Mouse (Mus musculus): ENCODE results near the gene Slc50a1. TPM values are rescaled to one million over a fixed set of nuclear protein-coding genes. Genes with fewer than 3 reads are reported as not detected.
A peak's percentile ranks its signal among the peaks of the same experiment; 100 is the strongest.

Gene Slc50a1
- polyA plus RNA-seq, 1 experiment from 2014 or later: 59.9 TPM

DNA sequence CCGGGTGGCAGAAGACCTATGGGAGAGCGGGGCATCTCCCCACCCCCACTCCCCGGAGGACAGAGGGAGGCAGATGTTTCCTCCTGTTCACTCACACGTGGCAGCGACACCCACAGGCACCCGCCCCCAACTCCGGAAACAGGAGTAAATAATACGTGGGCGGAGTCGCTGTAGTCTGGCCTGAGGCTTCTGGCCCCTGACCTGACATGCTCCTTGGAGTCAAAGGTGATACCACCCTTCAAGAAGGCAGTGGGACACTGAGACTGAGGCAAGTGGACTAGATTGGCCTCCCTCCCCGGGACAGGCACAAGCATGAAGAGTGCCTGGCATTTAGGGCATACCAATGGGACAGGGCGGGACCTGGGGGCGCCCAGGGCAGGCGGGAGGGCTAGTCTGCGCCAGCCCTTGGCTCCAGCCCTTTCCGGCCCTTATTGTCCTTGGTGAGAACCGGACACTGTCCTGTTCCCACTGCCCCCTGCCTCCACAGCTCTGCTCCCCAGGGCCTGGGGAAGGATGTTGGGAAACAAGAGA, 18.9 kb downstream of the Slc50a1 start:
- ATAC-seq (replicated peaks; ENCODE audit: low FRiP score): peak; percentile 60
- Histone ChIP-seq H3K9ac (0 out of 2 replicates have a peak overlapping the region, but pooled peaks have one; percentile 4), H3K36me3 (peaks cover 23% of the 10 kb centered on the region), H3K27ac (peak overlapping the region; percentile 68), H3K4me1 (peaks cover 37% of the 10 kb centered on the region), H3K4me2 (peak overlapping the region; percentile 54), H3K27me3 (0 out of 2 replicates have a peak, but pooled peaks cover 4% of the 10 kb centered on the region), H3K4me3 (replicated peaks) (peak overlapping the region; percentile 21), H3K9me3 (replicated peaks) (no peaks in the 10 kb centered on the region)
- WGBS: 1% methylated on average over 17 of the region's 17 CpGs

DNA sequence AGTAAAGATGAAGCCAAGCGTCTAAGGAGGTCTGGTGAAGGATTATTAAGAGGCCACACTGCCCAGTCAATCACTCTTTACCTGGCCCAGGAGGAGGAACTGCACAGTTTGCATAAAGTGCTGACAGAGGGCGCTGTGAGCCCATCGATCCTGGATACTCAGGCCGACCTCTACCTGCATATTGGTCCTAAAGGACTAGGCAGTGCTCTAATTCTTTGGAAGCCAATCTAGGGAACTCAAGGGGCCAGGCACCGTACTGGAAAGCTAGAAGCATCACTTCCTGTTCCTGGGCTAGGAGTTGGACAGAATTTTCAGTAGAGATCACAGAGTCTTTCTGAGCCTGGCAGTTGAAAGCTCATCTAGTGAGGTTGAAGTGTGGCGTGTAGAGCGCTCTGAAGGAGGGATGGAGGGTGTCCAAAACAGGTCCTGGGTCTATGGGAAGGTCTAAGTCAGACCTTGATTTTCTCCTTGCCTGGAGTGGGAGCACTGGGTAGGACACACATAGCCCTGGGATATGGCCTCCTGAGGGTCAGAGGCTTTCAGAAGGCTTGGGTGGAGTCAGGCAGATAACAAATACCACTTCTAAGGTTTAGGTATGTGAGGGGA, 19.8 kb downstream of the Slc50a1 start:
- Histone ChIP-seq H3K9me3 (replicated peaks) (no peaks in the 10 kb centered on the region), H3K9ac (no peak overlapping the region), H3K4me2 (peak overlapping the region; percentile 54), H3K4me1 (peaks cover 43% of the 10 kb centered on the region), H3K27me3 (0 out of 2 replicates have a peak, but pooled peaks cover 4% of the 10 kb centered on the region), H3K4me3 (replicated peaks) (no peak overlapping the region), H3K27ac (peak overlapping the region; percentile 68), H3K36me3 (peaks cover 23% of the 10 kb centered on the region)
- 15% methylated on average over 7 of the region's 7 CpGs for WGBS
- 0 out of 2 replicates have a peak, but pooled peaks have one; percentile 13 for ATAC-seq (replicated peaks; ENCODE audit: low FRiP score)

DNA sequence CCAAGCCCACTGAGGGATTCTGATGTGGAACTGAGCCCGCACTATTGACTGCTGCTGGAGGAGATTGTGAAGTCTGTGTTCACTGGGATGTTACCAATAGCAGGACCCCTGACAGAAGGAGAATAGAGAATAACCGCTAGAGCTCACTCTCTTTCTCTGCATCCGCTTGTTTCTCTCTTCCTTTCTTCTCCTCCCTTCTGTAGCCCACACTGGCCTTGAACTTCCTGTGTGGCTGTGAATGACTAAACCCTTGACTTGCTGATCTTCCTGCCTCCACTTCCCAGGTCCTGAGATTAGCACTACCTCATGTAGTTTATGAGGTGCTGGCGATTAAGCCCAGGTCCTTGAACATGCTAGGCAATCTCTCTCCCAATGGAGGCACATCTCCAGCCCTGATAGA, 22.9 kb downstream of the Slc50a1 start:
- Histone ChIP-seq H3K4me3 (replicated peaks) (peak overlapping the region; percentile 72), H3K9ac (0 out of 2 replicates have a peak overlapping the region, but pooled peaks have one; percentile 74), H3K36me3 (peaks cover 23% of the 10 kb centered on the region), H3K9me3 (replicated peaks) (no peaks in the 10 kb centered on the region), H3K27me3 (0 out of 2 replicates have a peak, but pooled peaks cover 9% of the 10 kb centered on the region), H3K4me1 (peaks cover 72% of the 10 kb centered on the region), H3K4me2 (peak overlapping the region; percentile 82), H3K27ac (no peak overlapping the region)
- WGBS: 81% methylated on average over 4 of the region's 4 CpGs
- no peak for ATAC-seq (replicated peaks; ENCODE audit: low FRiP score)

DNA sequence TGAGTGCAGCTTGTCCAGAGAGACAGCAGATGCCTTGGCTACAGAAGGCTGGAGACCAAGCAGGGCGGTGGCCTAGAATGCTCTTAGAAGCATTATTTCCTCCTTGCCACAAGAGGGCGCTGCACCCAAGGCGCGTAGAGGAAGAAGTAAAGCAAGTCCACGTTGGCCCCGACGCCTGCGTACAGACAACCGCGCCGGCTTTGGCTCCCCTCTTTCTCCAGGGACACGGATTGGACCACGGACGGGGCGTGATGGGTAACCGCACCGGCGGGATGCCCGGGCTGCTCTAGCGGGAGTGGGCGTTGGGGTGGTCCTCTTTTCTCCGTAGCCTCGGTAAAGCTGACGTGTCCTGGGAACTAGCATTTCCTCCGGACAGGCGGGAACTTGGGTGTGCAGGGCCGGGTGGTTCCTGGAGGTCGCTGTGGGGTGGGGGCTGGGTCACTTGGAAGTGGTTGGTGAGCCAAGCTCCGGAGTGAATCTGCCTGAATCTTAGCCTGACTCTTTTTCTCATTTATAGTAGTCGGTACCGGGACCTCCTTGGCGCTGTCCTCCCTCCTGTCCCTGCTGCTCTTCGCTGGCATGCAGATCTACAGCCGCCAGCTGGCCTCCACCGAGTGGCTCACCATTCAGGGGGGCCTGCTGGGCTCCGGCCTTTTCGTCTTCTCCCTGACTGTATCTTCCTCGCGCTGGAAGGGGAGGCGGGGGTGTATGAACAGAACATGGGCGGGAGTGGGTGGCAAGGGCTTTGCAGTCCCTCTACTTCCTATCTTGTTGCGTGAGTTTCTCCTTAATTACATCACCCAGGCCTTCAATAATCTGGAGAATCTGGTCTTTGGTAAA, 23.9 kb downstream of the Slc50a1 start, which contains the start of gene Trim46:
Gene Trim46, minus strand, starts transcription at position 49 of the 840 bp plus-strand sequence.
- 0 out of 2 replicates have a peak, but pooled peaks cover 4% of the 10 kb centered on the region for H3K27me3 ChIP-seq
- under 1% methylated on average over 41 of the region's 42 CpGs for WGBS
- H3K9ac ChIP-seq: peak within 1 kb of the TSS; percentile 74
- H3K4me3 ChIP-seq (replicated peaks): peak within 1 kb of the TSS; percentile 72
- H3K4me2 ChIP-seq: peak within 1 kb of the TSS; percentile 82
- peak; percentile 55 for ATAC-seq (replicated peaks; ENCODE audit: low FRiP score)
- H3K36me3 ChIP-seq: peaks cover 27% of the 10 kb centered on the region
- H3K27ac ChIP-seq: peak within 1 kb of the TSS; percentile 81
- H3K4me1 ChIP-seq: peaks cover 66% of the 10 kb centered on the region
- H3K9me3 ChIP-seq (replicated peaks): no peaks in the 10 kb centered on the region

DNA sequence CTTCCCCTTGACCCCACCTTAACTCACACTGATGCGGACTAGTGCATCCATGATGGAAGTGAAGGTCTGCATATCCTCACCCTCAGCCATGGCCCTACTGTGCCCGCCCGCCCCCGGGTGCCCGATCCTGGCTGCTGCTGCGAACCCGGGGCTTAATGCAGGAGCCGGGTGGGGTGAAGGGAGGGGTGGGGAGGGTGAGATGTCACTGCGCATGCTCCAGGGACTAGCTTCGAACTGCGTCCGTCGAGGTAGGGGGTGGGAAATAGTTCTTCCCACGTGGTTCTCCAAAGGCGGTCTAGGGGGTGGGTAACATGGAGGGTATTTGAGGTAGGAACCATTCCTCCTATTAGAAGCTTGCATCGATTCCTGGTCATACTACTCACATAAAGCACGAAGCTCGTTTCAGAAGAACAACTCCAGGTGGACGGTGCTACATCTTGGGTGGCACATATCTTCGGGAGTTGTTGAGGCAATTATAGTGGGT, 24.6 kb downstream of the Slc50a1 start, which contains the start of gene Krtcap2:
Gene Krtcap2, plus strand, starts transcription at position 279 of the 484 bp plus-strand sequence.
- H3K36me3 ChIP-seq: peaks cover 27% of the 10 kb centered on the region
- WGBS: 4% methylated on average over 20 of the region's 20 CpGs
- no peaks in the 10 kb centered on the region for H3K9me3 ChIP-seq (replicated peaks)
- 0 out of 2 replicates have a peak, but pooled peaks cover 4% of the 10 kb centered on the region for H3K27me3 ChIP-seq
- H3K4me2 ChIP-seq: peak within 1 kb of the TSS; percentile 82
- H3K9ac ChIP-seq: peak within 1 kb of the TSS; percentile 74
- peak within 1 kb of the TSS; percentile 72 for H3K4me3 ChIP-seq (replicated peaks)
- ATAC-seq (replicated peaks; ENCODE audit: low FRiP score): peak; percentile 22
- H3K27ac ChIP-seq: peak within 1 kb of the TSS; percentile 81
- H3K4me1 ChIP-seq: peaks cover 58% of the 10 kb centered on the region

DNA sequence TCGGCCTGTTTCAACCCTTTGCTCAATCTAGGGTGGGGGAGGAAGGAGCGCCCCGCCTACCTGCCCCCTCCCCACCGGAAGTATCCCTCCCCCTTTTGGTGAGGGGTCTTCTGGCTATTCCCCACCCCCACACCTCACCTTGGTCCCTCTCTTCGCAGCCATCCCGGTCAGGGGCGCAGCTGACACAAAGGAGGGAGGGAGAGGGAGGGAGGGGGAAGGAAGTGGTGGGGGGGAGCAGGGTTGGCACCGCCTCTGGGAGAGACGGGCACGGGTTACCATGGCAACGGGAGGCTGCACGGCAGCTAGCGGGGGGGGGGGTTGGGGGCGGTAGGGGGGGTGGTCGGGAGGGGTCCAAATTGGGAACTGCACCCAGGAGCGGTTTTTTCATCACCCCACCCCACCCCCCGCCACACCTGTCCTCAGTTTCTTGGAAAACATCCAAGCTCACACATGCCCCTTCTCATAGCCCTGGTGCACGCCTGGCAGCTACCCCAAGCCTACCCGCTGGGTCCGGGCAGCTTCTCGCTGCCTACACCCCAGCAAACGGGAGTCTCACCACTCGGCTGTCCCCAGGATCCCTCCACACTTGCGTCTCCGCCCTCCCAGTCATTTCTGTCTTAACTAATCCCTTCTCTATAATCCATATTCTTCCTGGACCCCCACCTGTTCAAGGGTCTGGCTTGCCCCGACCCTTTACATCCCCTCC, 25.2 kb downstream of the Slc50a1 start:
- peaks cover 27% of the 10 kb centered on the region for H3K36me3 ChIP-seq
- H3K27ac ChIP-seq: peak overlapping the region; percentile 81
- H3K27me3 ChIP-seq: 0 out of 2 replicates have a peak, but pooled peaks cover 4% of the 10 kb centered on the region
- H3K4me3 ChIP-seq (replicated peaks): peak overlapping the region; percentile 72
- under 1% methylated on average over 26 of the region's 26 CpGs for WGBS
- no peaks in the 10 kb centered on the region for H3K9me3 ChIP-seq (replicated peaks)
- peak; percentile 24; the same call in 1 of the 2 replicates for ATAC-seq (replicated peaks; ENCODE audit: low FRiP score)
- peaks cover 53% of the 10 kb centered on the region for H3K4me1 ChIP-seq
- peak overlapping the region; percentile 42 for H3K9ac ChIP-seq
- H3K4me2 ChIP-seq: peak overlapping the region; percentile 82

DNA sequence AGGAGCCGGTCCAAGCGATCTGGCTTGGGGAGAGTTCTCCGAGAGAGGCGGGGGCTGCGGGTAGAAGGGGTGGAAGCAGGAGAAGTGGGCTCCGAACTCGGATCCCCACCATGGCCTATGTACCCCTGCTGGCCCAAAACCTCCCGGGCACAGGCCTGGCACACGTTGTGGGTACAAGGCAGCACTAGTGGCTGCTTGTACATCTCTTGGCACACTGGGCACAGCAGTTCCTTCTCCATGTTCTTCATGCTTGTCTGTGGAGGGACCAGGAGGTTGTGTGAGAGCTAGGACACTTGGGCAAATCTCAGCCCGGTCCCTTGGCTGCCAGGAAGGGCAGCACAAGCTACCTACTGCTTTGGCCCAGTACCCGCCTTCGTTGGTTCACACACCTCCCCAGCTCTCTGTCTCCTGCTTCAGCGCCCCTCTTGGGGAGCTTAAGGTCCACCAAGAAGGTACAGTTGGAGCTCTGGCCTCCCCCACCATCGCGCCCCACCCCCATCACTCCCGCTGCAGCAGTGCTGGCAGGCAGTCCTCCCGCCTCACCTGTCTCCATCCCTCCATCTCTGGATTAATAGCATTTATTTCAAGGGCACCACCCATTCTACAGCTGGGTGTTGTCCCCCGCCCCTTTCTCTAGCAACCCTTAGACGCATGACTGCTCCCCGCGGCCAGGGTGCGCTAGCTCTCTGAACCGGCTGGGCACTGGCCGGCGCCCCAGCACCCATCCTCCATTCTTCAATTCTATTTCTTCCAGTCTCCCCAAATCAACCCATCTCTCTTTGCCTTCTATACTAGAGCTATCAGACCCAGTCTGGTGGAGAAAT, 26.0 kb downstream of the Slc50a1 start:
- H3K27me3 ChIP-seq: 0 out of 2 replicates have a peak, but pooled peaks cover 4% of the 10 kb centered on the region
- no peaks in the 10 kb centered on the region for H3K9me3 ChIP-seq (replicated peaks)
- peak overlapping the region; percentile 42 for H3K9ac ChIP-seq
- peaks cover 21% of the 10 kb centered on the region for H3K36me3 ChIP-seq
- peak overlapping the region; percentile 72 for H3K4me3 ChIP-seq (replicated peaks)
- 8% methylated on average over 25 of the region's 25 CpGs for WGBS
- H3K27ac ChIP-seq: peak overlapping the region; percentile 81
- peak; percentile 23; the same call in 1 of the 2 replicates for ATAC-seq (replicated peaks; ENCODE audit: low FRiP score)
- H3K4me2 ChIP-seq: peak overlapping the region; percentile 82
- H3K4me1 ChIP-seq: peaks cover 53% of the 10 kb centered on the region

DNA sequence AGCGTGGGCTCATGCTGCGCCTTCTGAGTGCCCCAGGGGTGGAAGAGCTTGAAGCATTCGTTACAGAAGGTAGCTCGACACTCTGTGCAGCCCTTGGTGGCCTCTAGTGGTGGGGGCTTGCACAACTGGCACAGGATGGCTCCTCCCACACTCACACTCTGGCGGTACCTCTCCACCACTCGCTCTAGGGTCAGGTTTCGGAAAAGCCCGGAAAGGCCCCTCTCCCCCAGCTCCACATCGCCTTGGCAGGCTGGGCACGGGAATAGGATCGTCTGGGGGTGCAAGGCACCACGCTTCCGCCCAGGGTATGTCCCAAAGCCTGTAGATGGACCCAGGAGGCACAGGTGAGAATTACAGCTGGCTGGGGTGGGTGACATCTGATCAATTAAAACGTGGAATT, 26.8 kb downstream of the Slc50a1 start:
- ATAC-seq (replicated peaks; ENCODE audit: low FRiP score): peak; percentile 40
- peaks cover 13% of the 10 kb centered on the region for H3K36me3 ChIP-seq
- peak overlapping the region; percentile 72 for H3K4me3 ChIP-seq (replicated peaks)
- no peaks in the 10 kb centered on the region for H3K9me3 ChIP-seq (replicated peaks)
- 0 out of 2 replicates have a peak overlapping the region, but pooled peaks have one; percentile 33 for H3K9ac ChIP-seq
- H3K27ac ChIP-seq: peak overlapping the region; percentile 81
- H3K4me1 ChIP-seq: peaks cover 57% of the 10 kb centered on the region
- 0 out of 2 replicates have a peak, but pooled peaks cover 4% of the 10 kb centered on the region for H3K27me3 ChIP-seq
- H3K4me2 ChIP-seq: peak overlapping the region; percentile 82
- WGBS: 12% methylated on average over 14 of the region's 14 CpGs

DNA sequence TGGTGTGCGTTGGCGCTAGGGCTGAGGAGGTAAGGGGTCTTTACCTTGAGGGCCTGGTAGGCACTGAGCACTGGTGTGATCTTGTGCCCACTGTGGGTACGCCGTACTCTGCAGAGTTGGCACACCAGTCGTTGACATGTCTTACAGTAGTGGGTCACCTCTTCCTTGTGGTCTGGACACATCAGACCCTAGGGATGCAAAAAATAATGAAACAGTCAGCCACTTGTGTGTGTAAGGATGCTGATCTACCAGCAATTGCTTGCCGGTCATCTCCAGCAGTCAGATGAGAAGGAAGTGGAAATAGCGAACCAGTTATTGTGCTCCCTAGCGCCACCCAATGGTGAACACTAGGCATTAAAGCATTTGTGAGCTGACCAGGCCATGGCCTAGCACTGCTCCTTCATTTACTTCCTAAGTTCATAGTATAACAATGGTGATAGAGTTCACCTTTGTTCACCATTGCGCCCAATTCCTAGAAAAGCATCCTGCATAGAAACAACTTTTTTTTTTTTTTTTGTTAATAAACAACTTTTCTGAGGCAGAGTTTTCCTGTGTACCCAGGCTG, 28.0 kb downstream of the Slc50a1 start:
- 0 out of 2 replicates have a peak, but pooled peaks cover 4% of the 10 kb centered on the region for H3K27me3 ChIP-seq

DNA sequence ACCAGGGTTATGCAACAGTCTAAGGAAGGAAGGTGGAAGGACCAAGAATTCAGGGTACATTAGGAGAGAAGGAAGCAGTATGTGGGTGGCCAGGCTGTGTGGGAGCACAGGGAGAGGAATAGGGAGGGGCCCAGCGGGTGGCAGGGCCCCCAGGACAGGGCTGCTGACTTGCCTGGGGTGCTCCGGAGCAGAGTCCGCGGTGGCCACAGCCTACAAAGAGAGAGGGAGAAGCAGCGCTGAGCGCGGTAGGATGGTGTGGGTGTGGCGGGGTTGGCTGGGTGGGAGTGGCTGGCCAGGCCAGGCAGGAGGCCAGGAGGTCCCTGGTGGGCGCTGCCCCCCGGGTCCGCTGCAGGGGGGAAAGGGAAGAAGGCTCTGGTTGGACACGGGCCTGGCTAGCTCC, 31.9 kb downstream of the Slc50a1 start:
- H3K27ac ChIP-seq: no peak overlapping the region
- no peak overlapping the region for H3K9ac ChIP-seq
- H3K4me3 ChIP-seq (replicated peaks): no peak overlapping the region
- peaks cover 26% of the 10 kb centered on the region for H3K4me1 ChIP-seq
- no peaks in the 10 kb centered on the region for H3K9me3 ChIP-seq (replicated peaks)
- H3K4me2 ChIP-seq: peak overlapping the region; percentile 15; the same call in 1 of the 2 replicates
- H3K27me3 ChIP-seq: no peaks in the 10 kb centered on the region
- peaks cover 14% of the 10 kb centered on the region for H3K36me3 ChIP-seq
- WGBS: 43% methylated on average over 11 of the region's 12 CpGs
- ATAC-seq (replicated peaks; ENCODE audit: low FRiP score): peak; percentile 43; the same call in 1 of the 2 replicates

More for the DNA sequence above, 28.0 kb downstream of the Slc50a1 start:
- no peak overlapping the region for H3K27ac ChIP-seq
- no peak overlapping the region for H3K4me3 ChIP-seq (replicated peaks)
- no peak overlapping the region for H3K4me2 ChIP-seq
- WGBS: 78% methylated on average over 9 of the region's 9 CpGs
- ATAC-seq (replicated peaks; ENCODE audit: low FRiP score): no peak
- H3K4me1 ChIP-seq: peaks cover 56% of the 10 kb centered on the region
- H3K36me3 ChIP-seq: peaks cover 6% of the 10 kb centered on the region
- H3K9me3 ChIP-seq (replicated peaks): no peaks in the 10 kb centered on the region
- H3K9ac ChIP-seq: no peak overlapping the region

Measured in kidney, embryonic 15.5 days (tissue).